Mouse (Mus musculus): ENCODE results near the gene Psmb8. TPM values are rescaled to one million over a fixed set of nuclear protein-coding genes. Genes with fewer than 3 reads are reported as not detected.
A peak's percentile ranks its signal among the peaks of the same experiment; 100 is the strongest.

The Psmb8 gene
- polyA plus RNA-seq, 1 experiment from 2014 or later, result 13.5 TPM

GRCm38 (mm10) chr17:34205021-34205745 is 7.7 kb downstream of the Psmb8 start:
- H3K36me3 ChIP-seq, result no peaks in the 10 kb centered on the region
- peak overlapping the region; percentile 84 for H3K9ac ChIP-seq
- 14% methylated on average over 18 of the region's 18 CpGs for WGBS (ENCODE audit: insufficient replicate concordance)
- peak; percentile 25; the same call in 1 of the 2 replicates for ATAC-seq
- H3K4me2 ChIP-seq, result peak overlapping the region; percentile 98
- H3K4me3 ChIP-seq, result peak overlapping the region; percentile 87
- H3K9me3 ChIP-seq (replicated peaks), result no peaks in the 10 kb centered on the region
- peaks cover 31% of the 10 kb centered on the region for H3K4me1 ChIP-seq
- peak overlapping the region; percentile 64 for H3K27ac ChIP-seq
- H3K27me3 ChIP-seq (replicated peaks), result peaks cover 31% of the 10 kb centered on the region

- WGBS (ENCODE audit: insufficient replicate concordance), result 15% methylated on average over 9 of the region's 9 CpGs
- H3K27me3 ChIP-seq (replicated peaks), result peaks cover 26% of the 10 kb centered on the region
- H3K9me3 ChIP-seq (replicated peaks), result no peaks in the 10 kb centered on the region
- H3K9ac ChIP-seq, result peak overlapping the region; percentile 84
- ATAC-seq, result peak; percentile 54
- H3K4me3 ChIP-seq, result peak overlapping the region; percentile 87
- H3K4me1 ChIP-seq, result peaks cover 37% of the 10 kb centered on the region
- no peaks in the 10 kb centered on the region for H3K36me3 ChIP-seq
- peak overlapping the region; percentile 64 for H3K27ac ChIP-seq
- H3K4me2 ChIP-seq, result peak overlapping the region; percentile 98
These were observed 8.2 kb downstream of the Psmb8 start for GRCm38 (mm10) chr17:34205746-34206176.

GRCm38 (mm10) chr17:34206731-34207130 is 9.2 kb downstream of the Psmb8 start:
- 74% methylated on average over 5 of the region's 5 CpGs for WGBS (ENCODE audit: insufficient replicate concordance)
- H3K27me3 ChIP-seq (replicated peaks), result peaks cover 26% of the 10 kb centered on the region
- no peaks in the 10 kb centered on the region for H3K36me3 ChIP-seq
- H3K9ac ChIP-seq, result no peak overlapping the region
- no peaks in the 10 kb centered on the region for H3K9me3 ChIP-seq (replicated peaks)
- no peak for ATAC-seq
- no peak overlapping the region for H3K4me2 ChIP-seq
- H3K27ac ChIP-seq, result no peak overlapping the region
- H3K4me3 ChIP-seq, result no peak overlapping the region
- H3K4me1 ChIP-seq, result peaks cover 46% of the 10 kb centered on the region

GRCm38 (mm10) chr17:34207456-34207855 is 9.9 kb downstream of the Psmb8 start:
- no peak overlapping the region for H3K4me3 ChIP-seq
- H3K9ac ChIP-seq, result no peak overlapping the region
- 41% methylated on average over 3 of the region's 3 CpGs for WGBS (ENCODE audit: insufficient replicate concordance)
- H3K4me2 ChIP-seq, result no peak overlapping the region
- no peak overlapping the region for H3K27ac ChIP-seq
- peaks cover 50% of the 10 kb centered on the region for H3K4me1 ChIP-seq
- no peak for ATAC-seq
- no peaks in the 10 kb centered on the region for H3K36me3 ChIP-seq
- no peaks in the 10 kb centered on the region for H3K9me3 ChIP-seq (replicated peaks)
- peaks cover 30% of the 10 kb centered on the region for H3K27me3 ChIP-seq (replicated peaks)

GRCm38 (mm10) chr17:34207866-34208265 is 10.3 kb downstream of the Psmb8 start:
- Histone ChIP-seq H3K27me3 (replicated peaks) (peaks cover 34% of the 10 kb centered on the region), H3K4me1 (peaks cover 50% of the 10 kb centered on the region), H3K9ac (no peak overlapping the region), H3K4me2 (no peak overlapping the region), H3K4me3 (no peak overlapping the region), H3K27ac (no peak overlapping the region), H3K9me3 (replicated peaks) (no peaks in the 10 kb centered on the region), H3K36me3 (no peaks in the 10 kb centered on the region)
- ATAC-seq, result no peak
- WGBS (ENCODE audit: insufficient replicate concordance), result 92% methylated on average over 9 of the region's 9 CpGs

- no peak overlapping the region for H3K9ac ChIP-seq
- peaks cover 50% of the 10 kb centered on the region for H3K4me1 ChIP-seq
- H3K27me3 ChIP-seq (replicated peaks), result peaks cover 35% of the 10 kb centered on the region
- no peak for ATAC-seq
- no peaks in the 10 kb centered on the region for H3K9me3 ChIP-seq (replicated peaks)
- no peaks in the 10 kb centered on the region for H3K36me3 ChIP-seq
- no peak overlapping the region for H3K27ac ChIP-seq
- WGBS (ENCODE audit: insufficient replicate concordance), result 35% methylated on average over 10 of the region's 10 CpGs
- no peak overlapping the region for H3K4me2 ChIP-seq
- no peak overlapping the region for H3K4me3 ChIP-seq
These were observed 10.9 kb downstream of the Psmb8 start for GRCm38 (mm10) chr17:34208421-34208820.

- H3K4me3 ChIP-seq, result no peak overlapping the region
- no peak for ATAC-seq
- no peak overlapping the region for H3K4me2 ChIP-seq
- no peak overlapping the region for H3K9ac ChIP-seq
- H3K4me1 ChIP-seq, result peaks cover 43% of the 10 kb centered on the region
- no peaks in the 10 kb centered on the region for H3K36me3 ChIP-seq
- peaks cover 39% of the 10 kb centered on the region for H3K27me3 ChIP-seq (replicated peaks)
- 41% methylated on average over 3 of the region's 3 CpGs for WGBS (ENCODE audit: insufficient replicate concordance)
- peak overlapping the region; percentile 60; the same call in 1 of the 2 replicates for H3K27ac ChIP-seq
- no peaks in the 10 kb centered on the region for H3K9me3 ChIP-seq (replicated peaks)
These were observed 12.2 kb downstream of the Psmb8 start for GRCm38 (mm10) chr17:34209680-34210079.

- Histone ChIP-seq H3K27ac (peak overlapping the region; percentile 60; the same call in 1 of the 2 replicates), H3K4me3 (no peak overlapping the region), H3K4me2 (no peak overlapping the region), H3K9ac (no peak overlapping the region), H3K9me3 (replicated peaks) (no peaks in the 10 kb centered on the region), H3K27me3 (replicated peaks) (peaks cover 32% of the 10 kb centered on the region), H3K36me3 (no peaks in the 10 kb centered on the region), H3K4me1 (peaks cover 34% of the 10 kb centered on the region)
- peak; percentile 81 for ATAC-seq
- 19% methylated on average over 3 of the region's 3 CpGs for WGBS (ENCODE audit: insufficient replicate concordance)
These were observed 13.1 kb downstream of the Psmb8 start for GRCm38 (mm10) chr17:34210599-34210998.

GRCm38 (mm10) chr17:34211746-34212365 is 14.3 kb downstream of the Psmb8 start:
- no peak for ATAC-seq
- Histone ChIP-seq H3K9ac (no peak overlapping the region), H3K4me3 (no peak overlapping the region), H3K36me3 (no peaks in the 10 kb centered on the region), H3K4me1 (peaks cover 32% of the 10 kb centered on the region), H3K27ac (no peak overlapping the region), H3K9me3 (replicated peaks) (no peaks in the 10 kb centered on the region), H3K27me3 (replicated peaks) (peaks cover 36% of the 10 kb centered on the region), H3K4me2 (no peak overlapping the region)
- 31% methylated on average over 23 of the region's 23 CpGs for WGBS (ENCODE audit: insufficient replicate concordance)

GRCm38 (mm10) chr17:34213936-34214335 is 16.4 kb downstream of the Psmb8 start:
- no peak for ATAC-seq
- Histone ChIP-seq H3K4me3 (no peak overlapping the region), H3K9ac (no peak overlapping the region), H3K9me3 (replicated peaks) (no peaks in the 10 kb centered on the region; the same call in 1 of the 2 replicates), H3K27me3 (replicated peaks) (peaks cover 29% of the 10 kb centered on the region), H3K4me2 (no peak overlapping the region), H3K4me1 (peaks cover 18% of the 10 kb centered on the region), H3K27ac (no peak overlapping the region), H3K36me3 (no peaks in the 10 kb centered on the region)
- 61% methylated on average over 21 of the region's 21 CpGs for WGBS (ENCODE audit: insufficient replicate concordance)

- no peaks in the 10 kb centered on the region for H3K36me3 ChIP-seq
- H3K9ac ChIP-seq, result no peak overlapping the region
- peaks cover 29% of the 10 kb centered on the region for H3K27me3 ChIP-seq (replicated peaks)
- no peak overlapping the region for H3K4me3 ChIP-seq
- no peak overlapping the region for H3K4me2 ChIP-seq
- no peak for ATAC-seq
- H3K4me1 ChIP-seq, result peaks cover 18% of the 10 kb centered on the region
- H3K27ac ChIP-seq, result no peak overlapping the region
- no peaks in the 10 kb centered on the region; the same call in 1 of the 2 replicates for H3K9me3 ChIP-seq (replicated peaks)
- WGBS (ENCODE audit: insufficient replicate concordance), result 74% methylated on average over 12 of the region's 12 CpGs
These were observed 17.7 kb downstream of the Psmb8 start for GRCm38 (mm10) chr17:34215176-34215575.

GRCm38 (mm10) chr17:34217216-34217928 is 19.9 kb downstream of the Psmb8 start:
- no peak overlapping the region for H3K4me3 ChIP-seq
- H3K9me3 ChIP-seq (replicated peaks), result no peaks in the 10 kb centered on the region; the same call in 1 of the 2 replicates
- H3K36me3 ChIP-seq, result no peaks in the 10 kb centered on the region
- 69% methylated on average over 8 of the region's 8 CpGs for WGBS (ENCODE audit: insufficient replicate concordance)
- no peak for ATAC-seq
- H3K4me1 ChIP-seq, result no peaks in the 10 kb centered on the region
- no peak overlapping the region for H3K4me2 ChIP-seq
- peaks cover 20% of the 10 kb centered on the region for H3K27me3 ChIP-seq (replicated peaks)
- H3K9ac ChIP-seq, result no peak overlapping the region
- no peak overlapping the region for H3K27ac ChIP-seq

All from liver, embryonic 12.5 days (tissue).